Mouse (Mus musculus) C2C12 (cell line): ENCODE data around the gene Syt14.

Experiments
- CEBPB ChIP-seq: IDR thresholded peaks from one replicate; pipeline ENCODE4 v1.6.1; 2011; ENCODE audit warnings: low read depth, mild to moderate bottlenecking, control low read depth, moderate library complexity
- CTCF ChIP-seq: IDR thresholded peaks from one replicate; pipeline ENCODE4 v1.5.1; 2011; ENCODE audit not compliant: control insufficient read depth, insufficient read depth, insufficient read length
- FOSL1 ChIP-seq: IDR thresholded peaks from one replicate; pipeline ENCODE4 v1.8.0; 2011; ENCODE audit warnings: mild to moderate bottlenecking, low read length; ENCODE audit not compliant: poor library complexity, insufficient read depth, severe bottlenecking
- MAX ChIP-seq: IDR thresholded peaks from one replicate; pipeline ENCODE4 v1.6.1; 2011; ENCODE audit warnings: mild to moderate bottlenecking, control low read depth
- MYOD1 ChIP-seq: IDR thresholded peaks from one replicate; pipeline ENCODE4 v1.6.1; 2011; ENCODE audit warnings: low read depth; ENCODE audit not compliant: control insufficient read depth, insufficient read length
- MYOG ChIP-seq: IDR thresholded peaks from one replicate; pipeline ENCODE4 v1.6.1; 2011; ENCODE audit not compliant: control insufficient read depth, insufficient read length; ENCODE audit errors: extremely low read depth
- USF1 ChIP-seq: IDR thresholded peaks from one replicate; pipeline ENCODE4 v1.6.1; 2011; ENCODE audit warnings: low read depth, mild to moderate bottlenecking, control low read depth, moderate library complexity

DNA sequence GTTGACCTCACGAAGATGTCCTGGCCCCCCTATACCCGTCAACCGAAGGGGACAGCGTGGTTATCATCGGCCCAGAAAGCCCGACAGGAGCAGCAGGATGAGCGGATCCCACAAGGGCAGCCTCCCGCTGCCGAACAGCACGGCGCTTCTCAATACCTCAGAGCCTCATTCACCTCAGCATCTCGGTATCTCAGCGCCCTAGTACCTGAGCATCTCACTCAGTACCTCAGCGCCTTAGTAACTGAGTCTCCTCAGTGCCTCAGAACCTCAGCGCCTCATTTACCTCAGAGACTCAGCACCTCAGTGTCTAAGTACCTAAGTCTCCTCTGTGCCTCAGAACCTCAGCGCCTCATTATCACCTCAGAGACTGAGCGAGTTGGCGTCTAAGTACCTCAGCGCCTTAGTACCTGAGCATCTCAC, 614 bp downstream of the Syt14 start:
- TF ChIP-seq MAX (no peak), CEBPB (no peak), CTCF (no peak), MYOD1 (no peak), MYOG (no peak), USF1 (no peak), FOSL1 (no peak)
